Mouse (Mus musculus): Measurements from ENCODE around the gene Med12l. TPM values are rescaled to one million over a fixed set of nuclear protein-coding genes. Genes with fewer than 3 reads are reported as not detected.

Gene Med12l
- total and polyA plus RNA-seq, 3 experiments, result 0.93 to 2.0 (median 1.5) TPM

- H3K27ac ChIP-seq (ENCODE audit: insufficient read depth, low read depth), result no peak overlapping the region
- in situ Hi-C loops (cut with MboI; ENCODE audit: low pct_ligation_motif_present, low pct_unique_long_range_greater_than_20kb, low sequenced_read_pairs), result no loop called here
- TF ChIP-seq MEF2A (IDR thresholded peaks at IDR 0.05; ENCODE audit: borderline replicate concordance, low read depth, low read length), result no peak
- no peak for TF ChIP-seq SMC3 (IDR thresholded peaks at IDR 0.05; ENCODE audit: low read depth, low read length)
- TF ChIP-seq ETS1 (conservative IDR thresholded peaks at IDR 0.05; ENCODE audit: low read depth, low read length), result no peak
- no peak for TF ChIP-seq EP300 (IDR thresholded peaks at IDR 0.05; ENCODE audit: low read length)
- no peak for TF ChIP-seq ZKSCAN1 (IDR thresholded peaks at IDR 0.05; ENCODE audit: borderline replicate concordance, low read depth, low read length)
- no peak for TF ChIP-seq ZMIZ1 (IDR thresholded peaks at IDR 0.05; ENCODE audit: low read depth, low read length)
- TF ChIP-seq JUND (conservative IDR thresholded peaks at IDR 0.05; ENCODE audit: low read depth, low read length), result no peak
Observed at GRCm38 (mm10) chr3:59230912-59231311, 225.3 kb downstream of the Med12l start.

GRCm38 (mm10) chr3:59234878-59235277, 229.3 kb downstream of the Med12l start:
- peaks cover 0 to 8% of the 10 kb centered on the region in 2 experiments; a peak in 2 of 4 replicates for H3K4me1 ChIP-seq (ENCODE audit: control insufficient read depth in 1 of 2, insufficient read depth in 2 of 2)
- no peak overlapping the region for H3K9ac ChIP-seq (ENCODE audit: insufficient read depth, low read depth)
- H3K4me2 ChIP-seq (ENCODE audit: insufficient read depth, low read depth, poor library complexity, severe bottlenecking), result no peak overlapping the region
- H3K79me2 ChIP-seq (replicated peaks; ENCODE audit: control insufficient read depth, extremely low read depth, insufficient read depth, poor library complexity, severe bottlenecking), result no peaks in the 10 kb centered on the region
- TF ChIP-seq E2F4 (IDR thresholded peaks at IDR 0.05; ENCODE audit: insufficient replicate concordance, low read depth, low read length) (no peak), TCF12 (IDR thresholded peaks at IDR 0.05; ENCODE audit: low read depth, low read length) (no peak), POLR2AphosphoS2 (IDR thresholded peaks at IDR 0.05; ENCODE audit: low read depth, low read length) (no peak), ZKSCAN1 (IDR thresholded peaks at IDR 0.05; ENCODE audit: borderline replicate concordance, low read depth, low read length) (no peak), KAT2A (IDR thresholded peaks at IDR 0.05; ENCODE audit: insufficient replicate concordance, low read length) (no peak), ELF1 (IDR thresholded peaks at IDR 0.05; ENCODE audit: low read depth, low read length) (no peak)
- H3K27ac ChIP-seq (ENCODE audit: insufficient read depth, low read depth), result no peak overlapping the region
- DNase-seq (ENCODE audit: extremely low read depth), result no peak
- H3K27me3 ChIP-seq (replicated peaks), result no peaks in the 10 kb centered on the region
- no peaks in the 10 kb centered on the region for H3K36me3 ChIP-seq (replicated peaks in 1 of 2; ENCODE audit: control insufficient read depth in 1 of 2, insufficient read depth in 1 of 2, low read length in 1 of 2)
- H3K4me3 ChIP-seq (replicated peaks in 1 of 3; ENCODE audit: low read depth in 2 of 3, low read length in 2 of 3, poor library complexity in 1 of 3), result no peak overlapping the region
- H3K9me3 ChIP-seq (replicated peaks; ENCODE audit: low read length), result no peaks in the 10 kb centered on the region
- in situ Hi-C loops (cut with MboI; ENCODE audit: low pct_ligation_motif_present, low pct_unique_long_range_greater_than_20kb, low sequenced_read_pairs), result no loop called here
- dilution Hi-C loops (cut with MboI; ENCODE audit: extremely low pct_ligation_motif_present, extremely low pct_unique_long_range_greater_than_20kb, low sequenced_read_pairs), result no loop called here

More at GRCm38 (mm10) chr3:59230912-59231311, 225.3 kb downstream of the Med12l start:
- no peak for DNase-seq (ENCODE audit: extremely low read depth)
- Histone ChIP-seq H3K4me2 (ENCODE audit: insufficient read depth, low read depth, poor library complexity, severe bottlenecking) (no peak overlapping the region), H3K9ac (ENCODE audit: insufficient read depth, low read depth) (no peak overlapping the region), H3K79me2 (replicated peaks; ENCODE audit: control insufficient read depth, extremely low read depth, insufficient read depth, poor library complexity, severe bottlenecking) (no peaks in the 10 kb centered on the region), H3K9me3 (replicated peaks; ENCODE audit: low read length) (no peaks in the 10 kb centered on the region), H3K36me3 (replicated peaks in 1 of 2; ENCODE audit: control insufficient read depth in 1 of 2, insufficient read depth in 1 of 2, low read length in 1 of 2) (no peaks in the 10 kb centered on the region), H3K4me3 (replicated peaks in 1 of 3; ENCODE audit: low read depth in 2 of 3, low read length in 2 of 3, poor library complexity in 1 of 3) (no peak overlapping the region), H3K27me3 (replicated peaks) (no peaks in the 10 kb centered on the region), H3K4me1 (ENCODE audit: control insufficient read depth in 1 of 2, insufficient read depth in 2 of 2) (peaks cover 4 to 35% of the 10 kb centered on the region in 2 experiments)
- dilution Hi-C loops (cut with MboI; ENCODE audit: extremely low pct_ligation_motif_present, extremely low pct_unique_long_range_greater_than_20kb, low sequenced_read_pairs), result no loop called here

- no peak overlapping the region for H3K9ac ChIP-seq (ENCODE audit: insufficient read depth, low read depth)
- in situ Hi-C loops (cut with MboI; ENCODE audit: low pct_ligation_motif_present, low pct_unique_long_range_greater_than_20kb, low sequenced_read_pairs), result no loop called here
- no peaks in the 10 kb centered on the region for H3K9me3 ChIP-seq (replicated peaks; ENCODE audit: low read length)
- H3K36me3 ChIP-seq (replicated peaks in 1 of 2; ENCODE audit: control insufficient read depth in 1 of 2, insufficient read depth in 1 of 2, low read length in 1 of 2), result no peaks in the 10 kb centered on the region
- dilution Hi-C loops (cut with MboI; ENCODE audit: extremely low pct_ligation_motif_present, extremely low pct_unique_long_range_greater_than_20kb, low sequenced_read_pairs), result no loop called here
- no peaks in the 10 kb centered on the region for H3K27me3 ChIP-seq (replicated peaks)
- H3K27ac ChIP-seq (ENCODE audit: insufficient read depth, low read depth), result no peak overlapping the region
- TF ChIP-seq MYC (IDR thresholded peaks at IDR 0.05; ENCODE audit: low read depth, low read length) (no peak), CHD1 (IDR thresholded peaks at IDR 0.05; ENCODE audit: low read depth, low read length) (no peak), CTCF (conservative IDR thresholded peaks at IDR 0.05 in 1 of 2, IDR thresholded peaks at IDR 0.05 in 1 of 2; ENCODE audit: low read depth in 2 of 2, low read length in 2 of 2) (no peak), MAZ (IDR thresholded peaks at IDR 0.05; ENCODE audit: low read depth, low read length) (no peak), MXI1 (IDR thresholded peaks at IDR 0.05; ENCODE audit: low read depth, low read length) (no peak), ZKSCAN1 (IDR thresholded peaks at IDR 0.05; ENCODE audit: borderline replicate concordance, low read depth, low read length) (no peak), CHD2 (IDR thresholded peaks at IDR 0.05; ENCODE audit: low read length) (no peak), POLR2A (IDR thresholded peaks at IDR 0.05; ENCODE audit: low read depth, low read length) (no peak), TCF12 (IDR thresholded peaks at IDR 0.05; ENCODE audit: low read depth, low read length) (no peak), JUND (conservative IDR thresholded peaks at IDR 0.05; ENCODE audit: low read depth, low read length) (no peak), MAX (IDR thresholded peaks at IDR 0.05; ENCODE audit: low read length) (no peak), BHLHE40 (IDR thresholded peaks at IDR 0.05; ENCODE audit: low read depth, low read length) (no peak), E2F4 (IDR thresholded peaks at IDR 0.05; ENCODE audit: insufficient replicate concordance, low read depth, low read length) (no peak), NRF1 (IDR thresholded peaks at IDR 0.05; ENCODE audit: low read depth, low read length) (no peak), ZNF384 (IDR thresholded peaks at IDR 0.05; ENCODE audit: low read depth, low read length) (no peak), ELF1 (IDR thresholded peaks at IDR 0.05; ENCODE audit: low read depth, low read length) (no peak), POLR2AphosphoS2 (IDR thresholded peaks at IDR 0.05; ENCODE audit: low read depth, low read length) (no peak), SMC3 (IDR thresholded peaks at IDR 0.05; ENCODE audit: low read depth, low read length) (no peak)
- H3K4me2 ChIP-seq (ENCODE audit: insufficient read depth, low read depth, poor library complexity, severe bottlenecking), result no peak overlapping the region
- no peak overlapping the region for H3K4me3 ChIP-seq (replicated peaks in 1 of 3; ENCODE audit: low read depth in 2 of 3, low read length in 2 of 3, poor library complexity in 1 of 3)
- peaks cover 0 to 4% of the 10 kb centered on the region in 2 experiments; a peak in 1 of 4 replicates for H3K4me1 ChIP-seq (ENCODE audit: control insufficient read depth in 1 of 2, insufficient read depth in 2 of 2)
- DNase-seq (ENCODE audit: extremely low read depth), result no peak
- no peaks in the 10 kb centered on the region for H3K79me2 ChIP-seq (replicated peaks; ENCODE audit: control insufficient read depth, extremely low read depth, insufficient read depth, poor library complexity, severe bottlenecking)
Observed at GRCm38 (mm10) chr3:59243384-59243783, 237.8 kb downstream of the Med12l start.
